Mouse (Mus musculus) c-Kit-negative CD71-positive TER-119-positive erythroid progenitor cells, embryonic 14.5 days (primary cell): ENCODE data around the gene Shisa2.

Experiments
- DNase-seq: peaks from one replicate; pipeline ENCODE4 v3.0.0-alpha.2; 2013; ENCODE audit warnings: low read depth, low spot score

Shisa2 gene

DNA sequence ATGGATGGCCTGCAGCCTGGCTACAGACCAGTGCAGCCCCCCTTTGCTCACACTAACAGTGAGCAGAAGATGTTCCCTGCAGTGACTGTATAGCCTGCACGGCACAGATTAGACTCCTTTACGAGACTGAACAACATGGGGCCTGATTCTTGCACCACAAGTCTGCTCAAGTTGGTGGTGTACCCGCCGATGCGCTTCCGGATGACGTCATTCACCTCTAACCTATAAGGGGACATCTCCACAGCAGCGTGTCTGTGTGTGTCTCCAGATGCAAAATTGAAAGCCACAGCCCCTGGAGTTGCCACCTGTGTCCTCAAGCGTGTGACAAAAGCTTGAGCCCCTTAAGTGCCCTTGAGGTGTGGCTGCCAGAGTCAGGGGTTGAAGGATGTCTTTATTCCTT lies 5.0 kb downstream of the Shisa2 start:
- no peak for DNase-seq

DNA sequence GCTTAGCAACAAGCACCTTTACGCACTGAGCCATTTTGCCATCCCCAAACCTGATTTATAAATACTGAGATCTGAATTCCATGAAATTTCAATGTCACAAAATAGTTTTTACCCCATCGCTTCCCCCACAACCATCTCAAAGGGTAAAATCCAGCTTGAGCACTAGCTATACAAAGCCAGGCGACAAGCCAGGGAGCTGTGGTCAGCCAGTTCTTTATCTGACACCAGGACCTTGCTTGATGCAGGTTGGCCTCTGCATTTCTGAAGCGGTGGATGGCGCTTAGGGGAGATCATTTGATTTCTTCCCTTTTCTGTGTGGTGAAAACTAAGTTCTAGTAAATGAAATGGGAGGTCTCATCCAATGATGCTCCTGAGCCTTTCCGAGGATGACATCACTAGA lies 7.0 kb downstream of the Shisa2 start:
- DNase-seq: no peak

DNA sequence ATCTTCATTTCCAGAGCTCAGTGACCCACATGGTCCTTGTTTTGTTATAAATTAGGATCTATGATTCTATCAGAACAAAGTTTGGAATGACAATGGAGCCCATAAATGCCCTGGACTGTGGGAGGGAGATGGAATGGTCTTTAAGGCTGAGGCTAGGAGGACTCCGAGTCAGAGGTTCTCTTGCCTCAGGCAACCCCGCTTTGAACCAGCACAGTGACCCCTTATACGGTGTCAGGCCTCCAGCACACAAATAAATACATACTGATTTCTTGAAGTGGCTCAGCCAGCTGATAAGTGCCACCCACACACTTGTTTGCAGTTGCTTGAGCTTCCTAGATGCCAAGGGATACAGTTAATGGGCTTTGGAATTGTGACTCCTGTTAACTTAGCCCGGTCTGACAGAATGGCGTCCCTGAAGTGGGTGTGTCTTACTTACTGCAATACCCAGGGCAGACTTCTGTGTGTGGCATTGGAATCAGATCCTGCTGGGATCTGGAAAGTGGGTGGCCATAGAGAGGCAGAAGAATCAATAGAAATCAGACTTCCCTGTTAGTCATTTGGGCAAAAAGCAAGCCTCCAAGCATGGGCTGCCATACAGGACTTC lies 8.3 kb downstream of the Shisa2 start:
- DNase-seq: no peak

GRCm38 (mm10) chr14:59633988-59634387 lies 8.9 kb downstream of the Shisa2 start:
- no peak for DNase-seq

- no peak for DNase-seq
Measured at GRCm38 (mm10) chr14:59638906-59639703, 14.0 kb downstream of the Shisa2 start.

DNA sequence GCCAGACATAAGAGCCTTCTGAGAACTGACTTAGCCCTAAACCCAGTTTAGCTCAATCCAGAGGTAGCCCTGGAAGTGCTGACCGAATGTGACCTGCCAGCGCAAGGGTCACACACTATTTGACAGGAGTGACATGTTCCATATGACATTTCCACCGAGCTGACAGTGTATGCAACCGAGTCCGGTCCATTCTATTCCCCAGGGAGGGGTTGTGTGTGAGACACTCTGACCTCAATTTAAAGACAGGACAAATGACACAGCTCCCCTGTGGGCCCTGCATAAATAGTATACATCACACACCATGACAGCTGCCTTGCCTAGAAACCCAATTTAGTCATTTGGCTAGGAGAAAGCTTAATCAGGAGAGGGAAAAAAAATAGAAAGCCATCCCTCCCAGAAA lies 16.7 kb downstream of the Shisa2 start:
- DNase-seq: no peak

- no peak for DNase-seq
Measured at GRCm38 (mm10) chr14:59643582-59643981, 18.5 kb downstream of the Shisa2 start.

- DNase-seq: no peak
Measured at GRCm38 (mm10) chr14:59644166-59644565, 19.1 kb downstream of the Shisa2 start.

GRCm38 (mm10) chr14:59644896-59645295 lies 19.8 kb downstream of the Shisa2 start:
- no peak for DNase-seq

DNA sequence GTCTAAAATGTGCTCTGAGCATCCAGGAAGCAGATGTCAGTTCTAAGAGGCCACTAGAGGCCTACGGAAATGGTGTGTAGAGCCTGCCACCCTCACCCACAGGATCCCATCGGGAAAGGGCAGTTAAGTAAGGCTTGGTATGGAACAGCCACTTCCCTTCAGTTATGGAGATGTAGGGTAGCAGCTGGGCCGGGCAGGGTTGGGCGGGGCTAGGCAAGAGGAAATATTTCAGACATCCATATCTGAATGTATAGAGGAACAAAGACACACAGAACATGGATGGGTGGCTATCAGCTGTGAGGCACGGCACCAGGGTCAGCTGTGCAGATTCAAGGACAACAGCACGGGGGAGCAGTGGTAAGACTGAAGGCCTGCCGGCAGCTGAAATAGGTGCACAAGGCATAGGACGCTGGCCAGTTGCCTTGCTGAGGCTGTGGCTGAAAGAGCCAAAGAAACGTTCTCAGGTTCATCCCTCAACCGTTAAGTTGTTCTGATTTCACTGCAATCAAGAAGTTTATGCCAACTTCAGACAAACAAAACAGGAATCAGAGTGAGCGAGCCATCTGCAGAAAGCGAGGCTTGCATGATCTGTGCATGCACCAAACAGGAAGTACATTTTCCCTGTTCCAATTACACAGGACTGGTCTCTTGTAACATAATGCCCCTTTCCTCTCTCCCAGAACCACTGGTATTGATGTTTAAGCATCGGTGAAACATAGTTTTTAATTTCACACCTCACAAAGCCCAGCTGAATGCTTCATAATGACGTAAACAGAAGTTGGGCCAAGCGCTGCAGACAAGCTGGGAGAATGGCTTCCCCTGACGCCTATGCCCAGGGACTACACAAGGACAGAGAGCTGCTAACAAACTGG lies 22.0 kb downstream of the Shisa2 start:
- no peak for DNase-seq

GRCm38 (mm10) chr14:59648611-59649010 lies 23.5 kb downstream of the Shisa2 start:
- no peak for DNase-seq

DNA sequence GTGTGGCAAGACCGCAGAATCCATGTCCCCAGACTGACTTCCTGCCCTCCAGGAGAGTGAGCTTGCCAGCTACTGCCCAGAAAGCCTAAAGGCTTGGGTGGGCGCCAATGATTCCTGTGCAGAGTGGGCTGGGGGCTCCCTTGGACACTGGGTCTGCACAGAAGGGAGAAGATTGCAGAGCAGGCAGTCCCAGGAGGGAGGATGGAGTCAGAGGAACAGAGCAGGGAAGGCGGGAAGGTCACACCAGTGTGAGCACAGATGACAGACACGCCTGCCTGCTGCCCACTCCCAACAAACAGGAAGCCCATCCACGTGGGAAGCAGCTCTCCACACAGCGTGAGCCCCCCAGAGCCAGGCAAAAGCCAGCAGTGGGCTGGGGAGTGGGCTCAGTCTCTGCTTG lies 24.2 kb downstream of the Shisa2 start:
- no peak for DNase-seq

- DNase-seq: no peak
Measured at GRCm38 (mm10) chr14:59656591-59656990, 31.5 kb downstream of the Shisa2 start.

- DNase-seq: no peak
Measured at GRCm38 (mm10) chr14:59657098-59657497, 32.0 kb downstream of the Shisa2 start.

- no peak for DNase-seq
Measured at GRCm38 (mm10) chr14:59672893-59673515, 47.9 kb downstream of the Shisa2 start.

- no peak for DNase-seq
Measured at GRCm38 (mm10) chr14:59674556-59674955, 49.4 kb downstream of the Shisa2 start.

GRCm38 (mm10) chr14:59675330-59675729 lies 50.2 kb downstream of the Shisa2 start:
- DNase-seq: no peak

GRCm38 (mm10) chr14:59677598-59678003 lies 52.5 kb downstream of the Shisa2 start:
- DNase-seq: no peak
